Mouse (Mus musculus): Measurements from ENCODE around the gene Vps37b.

The Vps37b gene

GRCm38 (mm10) chr5:123979221-123979979, 52.7 kb downstream of the Vps37b start:
- no peak for DNase-seq (ENCODE audit: low spot score)

GRCm38 (mm10) chr5:123978131-123978530, 53.9 kb downstream of the Vps37b start:
- no peak for DNase-seq (ENCODE audit: low spot score)

GRCm38 (mm10) chr5:123977231-123977630, 54.8 kb downstream of the Vps37b start:
- no peak for DNase-seq (ENCODE audit: low spot score)

GRCm38 (mm10) chr5:123975668-123976180, 56.3 kb downstream of the Vps37b start:
- DNase-seq (ENCODE audit: low spot score) = no peak

GRCm38 (mm10) chr5:123974616-123975111, 57.4 kb downstream of the Vps37b start:
- no peak for DNase-seq (ENCODE audit: low spot score)

GRCm38 (mm10) chr5:123974179-123974485, 57.9 kb downstream of the Vps37b start:
- DNase-seq (ENCODE audit: low spot score) = no peak

GRCm38 (mm10) chr5:123973299-123974178, 58.5 kb downstream of the Vps37b start, which contains the start of gene Hip1r:
Gene Hip1r, plus strand, starts transcription at chr5:123973628.
- peak; percentile 65 for DNase-seq (ENCODE audit: low spot score)

GRCm38 (mm10) chr5:123972453-123972852, 59.6 kb downstream of the Vps37b start:
- no peak for DNase-seq (ENCODE audit: low spot score)

- no peak for DNase-seq (ENCODE audit: low spot score)
Measured at GRCm38 (mm10) chr5:123970576-123970975, 61.5 kb downstream of the Vps37b start.

- DNase-seq (ENCODE audit: low spot score) = no peak
Measured at GRCm38 (mm10) chr5:123969216-123969615, 62.9 kb downstream of the Vps37b start.

GRCm38 (mm10) chr5:123968468-123968867, 63.6 kb downstream of the Vps37b start:
- no peak for DNase-seq (ENCODE audit: low spot score)

- DNase-seq (ENCODE audit: low spot score) = no peak
Measured at GRCm38 (mm10) chr5:123966759-123967158, 65.3 kb downstream of the Vps37b start.

GRCm38 (mm10) chr5:123964208-123964607, 67.9 kb downstream of the Vps37b start:
- DNase-seq (ENCODE audit: low spot score) = no peak

- DNase-seq (ENCODE audit: low spot score) = no peak
Measured at GRCm38 (mm10) chr5:123961046-123961445, 71.0 kb downstream of the Vps37b start.

- no peak for DNase-seq (ENCODE audit: low spot score)
Measured at GRCm38 (mm10) chr5:123960129-123960528, 71.9 kb downstream of the Vps37b start.

- DNase-seq (ENCODE audit: low spot score) = no peak
Measured at GRCm38 (mm10) chr5:123959018-123959417, 73.1 kb downstream of the Vps37b start.

- no peak for DNase-seq (ENCODE audit: low spot score)
Measured at GRCm38 (mm10) chr5:123957213-123957612, 74.9 kb downstream of the Vps37b start.

All from ovary, adult 18-20 months (tissue).